Mouse (Mus musculus) adrenal gland, adult 8-10 months (tissue): Measurements from ENCODE around the gene AI464131. TPM values are rescaled to one million over a fixed set of nuclear protein-coding genes. Genes with fewer than 3 reads are reported as not detected.

Source experiments
- DNase-seq: peaks from one replicate; pipeline ENCODE4 v3.0.0; 2022
- total RNA-seq, 4 experiments: library from RNA; stranded (reverse); gene quantifications; 2 replicates each; pipeline ENCODE4 v1.2.4; 2022

AI464131 gene
- total RNA-seq, 4 experiments from 2014 or later = 9.1 to 13.8 (median 10.6) TPM

DNA sequence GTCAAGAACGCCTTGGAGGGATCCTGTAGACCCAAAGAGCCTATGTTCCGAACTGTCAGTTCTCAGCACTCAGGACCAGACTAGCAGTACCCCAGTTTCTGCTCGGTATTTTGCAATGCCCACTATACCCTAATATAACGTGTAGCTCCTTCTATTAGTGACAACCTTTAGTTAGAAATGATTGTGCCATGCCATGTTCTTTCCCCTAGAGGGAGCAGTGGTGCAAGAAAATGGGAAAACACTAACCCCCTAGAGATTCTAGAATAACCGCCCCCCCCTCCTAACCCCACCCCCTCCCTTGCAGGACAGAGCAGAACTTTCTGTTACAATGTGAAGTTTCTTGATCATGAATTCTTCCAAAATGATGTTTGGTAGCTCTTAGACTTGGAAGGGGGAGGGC lies 1.4 kb upstream of the AI464131 start:
- DNase-seq = no peak

DNA sequence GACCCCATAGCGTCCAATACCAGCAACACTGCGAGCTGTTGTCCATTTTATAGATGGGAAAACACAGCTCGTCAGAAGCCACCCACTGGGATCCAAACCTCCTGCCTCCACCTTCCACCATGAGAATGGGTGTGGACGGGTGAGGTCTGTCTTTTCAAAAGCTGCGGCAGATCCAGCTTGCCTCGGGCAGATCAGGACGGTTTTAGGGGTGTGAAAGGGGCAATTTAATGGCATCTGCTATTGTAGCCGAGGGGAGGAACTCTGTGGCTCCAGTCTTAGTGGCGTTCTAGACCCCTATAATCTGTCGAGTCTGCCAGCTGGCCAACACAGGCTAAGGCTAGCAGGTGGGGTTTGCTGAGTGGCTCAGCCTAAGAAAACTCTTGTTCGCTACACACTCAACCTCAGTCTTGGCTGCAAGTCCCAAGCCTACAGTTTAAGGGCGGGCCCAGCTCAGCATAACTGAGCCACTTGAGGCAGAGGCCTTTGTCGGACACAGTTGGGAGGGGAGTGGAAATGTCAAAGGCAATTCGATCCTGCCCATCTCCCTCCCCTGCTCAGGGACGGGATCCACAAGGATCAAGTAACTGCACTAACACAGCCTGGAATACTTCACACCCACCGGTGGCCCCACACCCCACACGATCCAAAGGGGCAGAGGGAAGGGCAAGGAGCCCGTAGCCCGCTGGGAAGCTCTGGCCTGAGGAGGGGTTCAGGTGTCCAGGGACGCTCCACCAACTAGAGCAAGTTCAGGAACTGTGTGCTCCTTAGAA lies 520 bp downstream of the AI464131 start:
- DNase-seq = no peak

DNA sequence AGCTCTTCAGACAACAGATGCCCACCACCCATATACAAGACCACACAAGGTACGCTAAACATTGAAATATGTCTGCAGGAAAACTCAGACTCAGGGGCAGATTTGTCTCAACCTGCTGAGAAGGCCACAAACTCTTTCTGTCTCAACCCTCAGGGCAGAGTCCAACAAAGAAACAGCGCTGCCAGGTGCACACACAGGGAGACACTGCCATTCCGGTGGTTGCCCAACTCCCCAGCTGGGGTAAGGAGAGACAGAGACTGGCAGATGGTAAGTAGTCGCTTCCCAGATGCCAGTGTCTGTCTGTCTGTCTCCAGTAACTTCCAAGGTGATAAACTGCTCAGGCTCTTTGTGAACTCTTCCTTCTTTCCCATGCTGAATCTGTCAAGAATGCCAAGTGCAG lies 2.1 kb downstream of the AI464131 start:
- DNase-seq = no peak

DNA sequence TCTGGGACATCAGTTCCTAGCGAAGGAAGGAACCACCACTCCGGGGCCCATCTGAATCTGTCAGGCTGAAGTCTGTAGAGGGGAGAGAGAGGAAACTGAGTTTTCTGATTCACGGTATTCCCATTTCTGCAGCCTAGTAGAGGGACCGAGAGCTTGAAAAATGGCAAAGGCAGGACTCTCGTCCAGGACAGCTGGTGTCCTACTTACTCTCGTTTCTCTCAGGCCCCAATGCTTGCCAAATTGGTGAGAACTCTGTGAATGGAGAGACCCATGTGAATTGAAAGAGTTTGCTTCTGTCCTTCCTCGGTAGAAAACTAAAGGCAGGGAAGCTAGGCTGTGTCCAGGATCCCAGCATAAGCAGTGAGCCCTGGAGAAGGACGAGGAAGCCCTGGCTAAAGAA lies 3.3 kb downstream of the AI464131 start:
- DNase-seq = no peak

DNA sequence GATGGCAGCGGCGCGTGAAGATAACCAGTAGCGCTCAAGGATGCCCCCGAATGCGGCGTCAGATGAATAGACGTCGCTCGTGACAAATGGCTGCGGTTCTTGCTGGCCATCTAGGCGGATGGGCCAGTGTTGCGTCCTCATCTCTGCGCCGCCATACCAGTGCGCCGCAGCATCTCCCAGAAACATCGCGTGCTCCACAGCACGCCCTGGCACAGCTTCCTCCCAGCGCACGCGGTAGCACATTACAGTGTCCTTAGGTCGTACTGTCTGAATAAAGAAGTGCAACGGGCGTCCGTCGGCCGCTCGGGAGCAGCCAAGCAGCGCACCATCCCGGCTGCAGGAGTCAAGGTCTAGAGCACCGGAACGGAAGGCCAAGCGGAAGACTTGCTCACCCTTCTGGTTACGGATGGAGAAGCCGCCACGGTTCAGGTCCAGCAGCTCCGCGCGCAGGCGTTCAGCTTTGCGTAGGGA lies 3.9 kb downstream of the AI464131 start:
- DNase-seq = no peak

DNA sequence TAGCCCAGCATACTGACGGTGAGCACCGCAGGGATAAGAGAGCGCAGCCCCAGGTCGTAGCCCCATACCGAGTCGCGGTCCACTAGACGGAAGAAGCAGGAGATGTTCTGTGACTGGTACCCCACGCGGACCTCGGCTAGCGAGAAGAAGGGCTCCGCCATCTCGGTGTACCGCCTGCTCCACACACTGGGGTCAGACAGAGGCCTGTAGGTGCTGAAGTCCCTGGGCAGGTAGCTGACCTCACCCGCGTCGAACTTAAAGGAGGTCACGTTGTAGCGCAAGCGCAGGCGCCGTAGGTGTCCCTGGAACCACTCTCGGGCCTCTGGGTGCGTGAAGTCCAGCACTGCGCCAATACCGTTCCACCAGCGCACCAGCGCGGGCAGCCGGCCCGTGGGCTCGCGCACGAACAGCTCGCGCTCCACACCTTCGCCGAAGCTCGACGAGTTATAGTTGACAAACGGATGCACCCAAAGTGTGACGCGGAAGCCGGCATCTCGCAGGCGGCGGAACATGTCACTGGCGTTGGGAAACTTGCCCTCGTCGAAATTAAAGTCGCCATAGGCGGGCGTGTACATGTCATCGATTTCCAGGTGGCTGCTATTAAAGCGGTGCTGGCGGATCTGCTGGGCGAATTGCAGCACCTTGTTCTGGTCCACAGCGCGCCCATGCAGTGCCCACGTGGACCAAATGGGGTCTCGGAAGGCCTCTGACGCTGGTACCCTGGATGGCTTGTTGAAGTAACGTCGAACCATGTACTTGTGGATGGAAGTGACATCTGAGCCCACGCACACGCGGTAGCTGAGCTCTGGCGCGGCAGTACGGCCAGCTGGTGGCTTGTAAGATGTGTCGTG lies 4.7 kb downstream of the AI464131 start:
- no peak for DNase-seq

DNA sequence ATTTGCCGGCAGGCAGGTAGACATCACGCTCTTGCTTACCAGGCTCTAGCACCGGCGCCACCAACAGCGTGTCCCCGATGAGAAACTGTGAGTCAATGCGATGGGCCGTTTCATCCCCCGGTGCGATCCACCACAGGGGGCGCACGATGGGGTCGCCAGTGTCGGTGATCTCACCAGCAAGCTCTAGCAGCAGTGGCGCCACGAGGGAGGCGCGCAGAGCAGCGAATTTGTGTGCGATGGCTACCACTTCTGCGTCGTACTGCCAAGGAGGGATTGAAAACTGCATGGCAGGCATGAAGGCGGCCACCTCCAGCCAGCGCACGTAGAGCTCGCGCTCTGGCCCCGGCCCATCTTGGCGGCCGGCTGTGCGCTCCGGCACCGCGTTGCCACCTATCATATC lies 5.3 kb downstream of the AI464131 start:
- DNase-seq = no peak

DNA sequence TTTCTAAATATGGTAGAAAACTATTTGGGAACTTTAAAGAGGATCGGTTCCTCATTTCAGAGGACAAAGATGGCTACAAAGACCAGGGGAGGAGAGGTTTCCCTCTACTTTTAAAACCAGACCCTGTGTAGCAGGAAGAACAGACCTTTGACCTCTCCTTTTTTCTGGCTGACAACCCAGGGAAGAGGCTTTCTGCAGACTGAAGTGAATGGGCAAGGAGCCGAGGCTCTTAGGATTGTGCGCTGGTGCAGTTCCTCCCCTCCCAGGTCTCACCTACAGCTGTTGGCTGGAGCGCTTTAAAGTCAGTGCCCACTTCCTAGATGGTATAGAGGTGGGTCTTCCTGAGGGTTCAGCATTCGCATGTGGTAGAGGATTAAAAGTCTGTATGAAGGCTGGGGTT lies 5.8 kb downstream of the AI464131 start:
- no peak for DNase-seq

DNA sequence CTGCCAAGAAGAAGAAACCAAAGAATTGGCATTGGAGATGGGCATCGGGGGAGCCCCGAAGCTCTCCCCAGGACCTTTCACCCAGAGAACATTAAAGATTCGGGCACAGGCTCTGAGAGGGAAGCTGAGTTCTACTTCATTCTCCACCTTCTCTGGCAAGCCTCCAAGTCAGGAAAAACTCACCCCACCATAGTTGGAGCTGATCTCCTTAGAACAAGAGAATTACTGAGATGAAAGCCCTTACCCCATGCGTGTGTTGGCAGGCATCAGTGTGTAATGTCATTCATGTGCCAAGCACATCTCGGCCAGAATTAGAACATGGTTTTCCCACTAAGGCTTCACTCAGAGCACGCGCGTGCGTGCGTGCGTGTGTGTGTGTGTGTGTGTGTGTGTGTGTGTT lies 7.0 kb downstream of the AI464131 start:
- DNase-seq = no peak

DNA sequence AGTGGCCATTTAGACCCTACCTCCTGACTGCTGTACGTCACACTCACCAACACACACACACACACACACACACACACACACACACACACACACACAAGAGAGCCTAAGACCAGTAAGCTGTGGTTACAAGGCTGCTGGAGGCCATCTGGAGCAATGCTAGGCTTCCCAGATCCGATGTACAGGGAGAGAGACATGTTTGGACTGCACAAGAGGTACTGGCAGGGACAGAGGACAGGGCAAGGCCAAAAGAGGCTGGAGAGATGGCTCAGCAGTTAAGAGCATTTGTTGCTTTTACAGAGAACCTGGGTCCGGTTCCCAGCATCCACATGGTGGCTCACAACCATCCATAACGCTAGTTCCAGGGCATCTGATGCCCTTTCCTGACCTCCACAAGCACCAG lies 7.8 kb downstream of the AI464131 start:
- DNase-seq = no peak

DNA sequence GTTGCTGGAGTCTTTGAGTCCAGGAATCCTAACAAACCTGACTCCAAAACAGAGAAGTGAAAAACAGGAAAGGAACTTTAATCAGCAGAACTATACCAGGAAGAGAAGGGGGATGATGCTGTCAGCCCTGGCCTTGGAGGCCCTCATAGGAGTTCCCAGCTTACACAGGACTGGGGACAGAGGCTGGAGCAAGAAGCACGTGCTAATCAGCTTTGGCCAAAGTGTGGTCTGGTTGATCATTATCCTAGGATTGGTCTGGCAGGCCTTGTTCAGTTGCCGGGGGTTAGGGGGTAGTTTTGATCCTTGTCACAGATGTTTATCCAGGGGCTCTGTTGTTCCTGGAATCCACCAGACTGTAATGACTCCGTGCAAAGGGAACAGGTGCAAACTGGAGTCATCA lies 8.5 kb downstream of the AI464131 start:
- DNase-seq = no peak

DNA sequence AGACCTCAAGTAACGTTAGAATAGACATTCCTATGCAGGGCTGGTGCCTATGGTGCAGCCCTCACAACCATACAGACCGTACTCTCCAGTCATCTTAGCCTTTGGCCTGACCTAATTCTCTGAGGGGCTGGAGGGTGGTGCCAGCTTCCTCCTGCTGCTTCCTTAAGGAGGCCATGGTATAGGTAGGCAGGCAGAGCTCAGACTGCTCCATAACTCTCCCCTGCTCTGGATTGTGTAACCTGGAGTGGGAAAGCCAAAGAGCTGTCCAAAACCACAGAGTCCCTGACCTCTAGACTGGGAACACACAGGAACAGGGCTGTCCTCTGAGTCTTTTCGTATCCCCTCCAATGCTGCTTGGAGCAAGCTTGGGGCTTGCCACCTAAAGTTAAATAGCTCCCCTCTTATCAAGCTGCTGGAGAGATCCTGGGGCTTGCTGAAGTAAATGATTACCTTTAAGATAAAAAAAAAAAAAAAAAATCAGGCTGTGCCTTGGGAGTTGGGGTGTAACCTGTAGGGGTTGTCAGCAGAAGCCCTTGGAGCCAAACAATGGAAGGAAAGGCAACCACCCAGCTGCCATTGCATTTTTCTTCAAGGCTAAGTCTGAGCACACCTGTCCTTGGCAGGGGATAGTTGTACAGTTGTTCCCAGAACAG lies 9.3 kb downstream of the AI464131 start:
- DNase-seq = peak; percentile 50

DNA sequence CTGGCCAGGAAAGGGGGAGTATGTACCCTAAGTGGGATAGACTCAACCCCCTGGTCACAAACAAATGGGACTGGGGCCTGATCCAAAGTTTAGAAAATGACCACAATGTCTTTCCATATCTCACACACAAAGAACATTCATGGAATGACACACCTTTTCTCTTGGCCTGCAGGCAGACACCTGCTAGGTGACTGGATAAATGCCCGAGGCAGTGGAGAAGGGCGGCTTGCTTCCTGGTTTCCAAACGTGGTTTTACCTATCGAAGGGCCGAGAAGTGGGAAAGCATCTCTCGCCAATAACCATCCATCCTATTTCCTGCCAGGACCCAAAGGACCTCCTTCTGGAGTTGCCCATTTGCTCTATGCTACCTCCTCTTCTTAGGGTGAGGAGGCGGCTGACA lies 9.9 kb downstream of the AI464131 start:
- DNase-seq = no peak

DNA sequence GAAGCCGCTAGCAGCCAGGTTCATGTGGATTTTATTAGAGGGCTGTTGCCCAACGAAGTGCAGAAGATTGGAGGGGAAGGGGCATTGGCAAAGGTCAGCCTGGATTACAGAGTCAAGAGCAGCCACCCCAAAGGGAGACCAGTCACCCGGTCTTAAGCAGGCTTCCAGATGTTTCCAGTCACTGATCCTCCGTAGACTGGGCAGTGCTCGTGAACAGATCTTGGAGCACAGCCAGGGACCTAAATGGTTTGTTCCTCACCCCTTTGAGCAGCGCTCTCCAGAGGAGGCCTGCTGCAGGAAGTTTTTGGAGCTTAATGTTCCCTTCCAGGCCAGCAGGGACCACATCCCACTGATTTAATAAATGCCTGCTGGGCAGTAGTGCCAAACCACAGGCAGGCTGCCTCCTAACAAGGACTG lies 21.3 kb downstream of the AI464131 start:
- DNase-seq = peak; percentile 40

DNA sequence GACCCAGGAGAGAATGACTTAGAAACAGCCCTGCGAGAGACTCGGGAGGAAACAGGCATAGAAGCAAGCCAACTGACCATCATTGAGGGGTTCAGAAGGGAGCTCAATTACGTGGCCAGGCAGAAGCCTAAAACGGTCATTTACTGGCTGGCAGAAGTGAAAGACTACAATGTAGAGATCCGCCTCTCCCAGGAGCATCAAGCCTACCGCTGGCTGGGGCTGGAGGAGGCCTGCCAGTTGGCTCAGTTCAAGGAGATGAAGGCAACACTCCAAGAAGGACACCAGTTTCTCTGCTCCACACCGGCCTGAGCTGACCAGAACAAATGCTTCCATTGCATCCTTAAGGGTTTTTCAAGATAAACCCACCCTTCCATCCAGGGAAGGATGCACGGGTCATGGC lies 22.6 kb downstream of the AI464131 start:
- DNase-seq = no peak

DNA sequence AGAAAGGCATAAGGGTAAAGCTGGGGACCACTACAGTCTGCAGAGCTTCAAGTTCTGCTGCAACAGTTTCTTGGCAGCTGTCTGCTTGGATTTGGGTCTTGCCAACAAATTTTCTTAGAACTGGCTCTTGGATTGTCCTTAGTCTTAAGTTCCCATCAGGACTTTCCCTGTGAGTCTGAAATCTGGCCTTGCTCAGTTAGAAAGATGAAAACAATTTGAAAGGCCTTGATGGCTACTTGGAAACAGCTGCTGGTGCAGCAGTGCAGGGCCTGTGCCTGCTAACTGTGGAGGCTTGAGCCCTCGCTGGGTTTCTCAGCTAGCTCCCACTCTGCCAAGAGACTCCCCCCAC lies 23.4 kb downstream of the AI464131 start:
- no peak for DNase-seq

DNA sequence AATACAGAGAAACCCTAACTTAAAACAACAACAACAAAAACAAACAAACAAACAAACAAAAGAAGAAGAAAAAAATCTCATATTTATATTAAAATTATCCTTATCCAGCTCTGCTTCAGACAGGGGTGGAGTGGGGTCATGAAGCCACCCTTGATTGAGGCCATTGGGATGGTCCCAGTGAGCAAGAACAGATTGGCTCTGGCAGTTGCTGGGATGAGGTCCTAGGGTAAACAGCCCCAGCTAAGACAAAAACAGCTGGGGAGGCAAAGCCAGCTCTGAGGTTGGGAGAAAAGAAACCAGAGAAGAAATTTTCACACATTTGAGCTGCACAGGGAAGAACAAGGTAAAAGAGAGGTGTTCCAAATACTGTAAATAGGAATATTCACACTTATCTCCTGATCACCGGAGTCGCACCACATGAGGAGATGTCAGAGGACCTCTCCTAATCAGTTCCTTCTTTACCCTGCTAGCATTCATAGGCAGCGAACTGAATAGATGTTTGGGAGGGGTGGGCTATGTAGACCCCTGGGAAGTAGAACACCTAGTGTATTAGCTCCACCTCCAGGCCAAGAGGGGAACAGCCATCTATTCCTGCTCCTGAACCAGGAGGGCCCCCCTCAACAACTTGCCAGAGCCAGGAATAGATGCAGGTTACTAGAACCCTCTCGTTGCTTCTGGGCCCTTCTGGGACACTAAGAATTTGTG lies 24.0 kb downstream of the AI464131 start:
- no peak for DNase-seq

DNA sequence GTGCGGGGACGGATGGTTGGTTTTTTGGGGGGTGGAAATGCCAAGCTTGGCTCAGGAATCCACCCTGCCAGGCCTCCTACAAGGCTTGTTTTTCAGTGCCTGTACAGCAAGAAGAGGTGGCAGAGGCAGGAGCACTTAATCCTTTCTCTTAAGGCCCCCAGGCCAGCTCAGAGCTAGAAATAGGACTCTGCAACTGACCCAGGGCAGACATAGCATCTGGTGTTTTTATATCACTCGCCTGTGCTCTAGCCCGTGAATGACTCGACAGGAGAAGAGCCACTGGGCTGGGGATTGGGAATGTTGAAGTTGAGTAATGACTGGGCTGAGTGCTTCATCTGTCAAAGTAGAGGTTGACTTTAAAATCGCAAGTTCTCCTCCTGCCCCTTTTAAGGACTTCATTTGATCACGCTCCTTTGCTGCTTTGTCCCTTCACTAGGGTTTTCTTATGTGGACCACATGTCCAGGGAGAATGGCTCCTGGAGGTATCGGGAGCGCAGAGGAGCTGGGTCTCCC lies 25.2 kb downstream of the AI464131 start:
- DNase-seq = no peak

DNA sequence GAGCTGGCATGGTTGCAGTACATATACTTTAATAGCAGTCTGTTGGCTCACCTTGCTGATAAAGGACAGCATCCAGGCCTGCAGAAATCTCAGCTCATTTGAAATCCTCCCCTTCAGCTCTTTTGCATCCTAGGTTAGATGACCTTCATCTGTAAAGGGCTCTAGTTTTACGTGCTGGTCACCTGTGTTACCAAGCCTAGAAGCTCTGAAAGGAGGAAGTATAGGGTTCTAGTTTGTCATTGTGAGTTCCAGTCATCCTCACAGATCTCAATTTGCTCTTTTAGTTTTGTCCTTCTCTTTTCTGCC lies 31.5 kb downstream of the AI464131 start:
- no peak for DNase-seq

DNA sequence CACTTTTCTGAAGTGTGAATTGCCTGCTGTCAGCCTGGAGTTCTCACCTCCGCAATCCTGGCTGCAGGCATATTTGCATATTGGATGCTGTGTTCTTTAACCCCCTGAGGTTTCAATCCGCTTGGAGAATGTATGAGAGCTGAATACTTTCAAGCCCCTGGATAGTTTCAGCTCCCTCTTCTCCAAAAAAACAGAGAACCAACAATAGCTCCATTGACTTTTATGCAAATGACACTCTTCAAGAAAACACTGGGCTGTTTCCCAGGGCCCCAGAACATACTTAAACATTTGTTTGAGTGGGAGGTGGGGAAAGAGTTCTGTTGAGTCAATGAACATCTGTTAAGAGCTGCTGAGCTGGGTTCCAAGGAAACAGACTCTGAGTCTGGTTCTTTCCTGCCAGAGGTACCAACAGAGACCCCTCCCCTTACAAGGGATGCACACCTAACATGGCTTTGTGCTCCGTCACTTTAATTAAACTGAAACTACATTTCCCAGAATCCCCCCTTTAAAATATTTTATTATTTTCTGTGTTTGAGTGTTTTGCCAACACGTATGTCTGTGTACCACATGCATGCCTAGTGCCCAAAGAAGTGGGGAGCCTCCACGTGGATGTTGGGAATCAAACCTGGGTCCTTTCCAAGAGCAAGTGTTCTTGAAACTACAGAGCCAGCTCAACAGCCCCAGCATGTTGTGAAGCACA lies 32.0 kb downstream of the AI464131 start:
- DNase-seq = no peak

DNA sequence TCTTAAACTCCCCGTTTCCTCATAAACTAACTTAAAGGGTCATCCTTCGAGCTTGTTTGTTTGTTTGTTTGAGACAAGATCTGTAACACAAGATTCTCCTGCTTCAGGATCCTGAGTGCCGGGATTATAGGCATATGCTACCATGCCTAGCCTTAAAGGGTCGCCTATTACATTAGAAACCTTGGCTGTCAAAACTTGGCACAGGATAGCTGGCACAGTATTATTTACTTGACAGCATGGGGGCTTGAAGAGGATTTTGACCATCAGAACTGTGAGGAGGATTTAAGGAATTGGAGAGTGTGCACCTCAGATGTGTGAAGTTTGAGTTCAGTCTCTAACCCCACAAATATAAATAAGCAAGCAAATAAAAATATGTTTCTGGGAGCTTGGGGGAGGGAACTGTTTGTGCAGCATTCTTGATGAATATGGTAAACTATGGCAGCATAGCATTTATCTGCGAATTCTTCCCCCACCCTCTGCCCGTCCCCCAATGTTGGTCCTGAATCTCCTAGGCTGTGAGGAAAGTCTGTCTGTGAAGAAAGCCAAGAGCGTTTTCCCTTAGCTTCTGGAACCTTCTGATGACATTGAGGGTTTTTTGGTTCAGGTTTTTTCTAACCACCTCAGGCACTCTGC lies 32.7 kb downstream of the AI464131 start:
- DNase-seq = no peak

DNA sequence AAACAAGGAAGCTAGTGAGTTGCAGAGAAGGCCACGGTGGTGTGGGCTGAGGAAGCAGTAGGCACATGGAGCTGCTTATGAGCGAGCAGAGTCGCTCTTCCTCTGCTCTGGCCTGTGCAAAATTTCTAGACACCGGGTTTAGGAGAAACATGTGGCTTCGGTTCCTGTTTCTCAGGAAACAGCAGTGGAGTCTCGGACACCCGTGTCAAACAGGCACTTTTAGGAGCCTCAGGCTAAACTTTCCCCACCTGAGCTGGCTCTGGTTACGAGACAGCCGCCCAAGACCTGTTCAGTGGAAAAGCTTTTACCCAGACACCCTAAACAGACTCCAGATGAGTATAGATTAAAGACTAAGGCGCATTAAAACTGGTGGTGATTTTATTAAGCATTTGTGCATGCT lies 33.7 kb downstream of the AI464131 start:
- DNase-seq = no peak
